Mouse (Mus musculus) MEL (cell line): Measurements from ENCODE around the gene Trim3. TPM values are rescaled to one million over a fixed set of nuclear protein-coding genes. Genes with fewer than 3 reads are reported as not detected.

ENCODE experiments used
- DNase-seq: peaks from one replicate; pipeline ENCODE4 v3.0.0; 2011; ENCODE audit warnings: low read depth, low spot score
- H3K27ac ChIP-seq: 2 replicates; pipeline ENCODE4 v1.5.1; 2012; ENCODE audit warnings: low read depth, mild to moderate bottlenecking, control low read depth, low read length, moderate library complexity; ENCODE audit not compliant: control insufficient read depth
- H3K27me3 ChIP-seq, 2 experiments: fragments of 150-350 bp in 1 of 2; sonication (generic) in 1 of 2; 2 replicates each; pipeline ENCODE4 v1.6.1; 2012; ENCODE audit warnings: low read length in 2 of 2, mild to moderate bottlenecking in 2 of 2, improper control_type of control experiment in 1 of 2, moderate library complexity in 1 of 2; ENCODE audit not compliant: insufficient read depth in 2 of 2, control insufficient read depth in 1 of 2
- H3K36me3 ChIP-seq, 2 experiments: 2 replicates each; pipeline ENCODE4 v1.6.1; 2012 to 2014; ENCODE audit warnings: low read length in 2 of 2, improper control_type of control experiment in 1 of 2, inconsistent platforms in 1 of 2, mild to moderate bottlenecking in 1 of 2; ENCODE audit not compliant: insufficient read depth in 2 of 2, control insufficient read depth in 1 of 2
- H3K4me1 ChIP-seq, 2 experiments: fragments of 150-350 bp in 1 of 2; sonication (generic) in 1 of 2; 2 replicates each; pipeline ENCODE4 v1.6.1; 2012; ENCODE audit warnings: low read length in 2 of 2, improper control_type of control experiment in 1 of 2, mild to moderate bottlenecking in 1 of 2; ENCODE audit not compliant: insufficient read depth in 2 of 2, control insufficient read depth in 1 of 2
- H3K4me3 ChIP-seq, 2 experiments: fragments of 150-350 bp in 1 of 2; sonication (generic) in 1 of 2; 2 replicates each; pipeline ENCODE4 v1.5.1; 2012; ENCODE audit warnings: low read depth in 2 of 2, low read length in 2 of 2, mild to moderate bottlenecking in 2 of 2, moderate library complexity in 2 of 2, control low read depth in 1 of 2, improper control_type of control experiment in 1 of 2; ENCODE audit not compliant: control insufficient read depth in 1 of 2, insufficient read depth in 1 of 2
- H3K79me2 ChIP-seq: 2 replicates; pipeline ENCODE4 v1.6.1; 2012; ENCODE audit warnings: mild to moderate bottlenecking, low read length, moderate library complexity; ENCODE audit not compliant: control insufficient read depth, poor library complexity, insufficient read depth
- H3K9ac ChIP-seq: 2 replicates; pipeline ENCODE4 v1.6.1; 2012; ENCODE audit warnings: low read depth, mild to moderate bottlenecking, control low read depth, low read length, moderate library complexity; ENCODE audit not compliant: control insufficient read depth, poor library complexity, severe bottlenecking
- H3K9me3 ChIP-seq: fragments of 150-350 bp; sonication (generic); replicated peaks from 2 replicates; pipeline ENCODE4 v1.6.1; 2012; ENCODE audit warnings: mild to moderate bottlenecking, low read length, improper control_type of control experiment, moderate library complexity; ENCODE audit not compliant: insufficient read depth
- CHD1 ChIP-seq: IDR thresholded peaks from 2 replicates; pipeline ENCODE4 v1.6.1; 2012; ENCODE audit warnings: low read depth, mild to moderate bottlenecking, inconsistent platforms, low read length, improper control_type of control experiment
- CHD2 ChIP-seq: IDR thresholded peaks from 2 replicates; pipeline ENCODE4 v1.6.1; 2011; ENCODE audit warnings: low read length, improper control_type of control experiment
- CTCF ChIP-seq, 3 experiments: IDR thresholded peaks in 2 of 3; conservative IDR thresholded peaks in 1 of 3; 2 replicates each; pipeline ENCODE4 v1.5.1; 2011 to 2012; ENCODE audit warnings: low read length in 3 of 3, low read depth in 2 of 3, mild to moderate bottlenecking in 2 of 3, improper control_type of control experiment in 1 of 3, inconsistent platforms in 1 of 3, mixed read lengths in 1 of 3, moderate library complexity in 1 of 3; ENCODE audit not compliant: control insufficient read depth in 1 of 3, insufficient read depth in 1 of 3, poor library complexity in 1 of 3, severe bottlenecking in 1 of 3
- ELF1 ChIP-seq: IDR thresholded peaks from 2 replicates; pipeline ENCODE4 v1.6.1; 2014; ENCODE audit warnings: low read depth, mild to moderate bottlenecking, inconsistent platforms, low read length, improper control_type of control experiment, moderate library complexity
- EP300 ChIP-seq, 2 experiments: IDR thresholded peaks; 2 replicates each; pipeline ENCODE4 v1.6.1; 2011; ENCODE audit warnings: improper control_type of control experiment in 2 of 2, low read length in 2 of 2, low read depth in 1 of 2, mild to moderate bottlenecking in 1 of 2
- GATA1 ChIP-seq: IDR thresholded peaks from 2 replicates; pipeline ENCODE4 v1.6.1; 2011; ENCODE audit warnings: low read depth, low read length, improper control_type of control experiment
- HCFC1 ChIP-seq: IDR thresholded peaks from 2 replicates; pipeline ENCODE4 v1.6.1; 2012; ENCODE audit warnings: low read depth, mild to moderate bottlenecking, inconsistent platforms, low read length, improper control_type of control experiment, moderate library complexity
- MAX ChIP-seq: IDR thresholded peaks from 2 replicates; pipeline ENCODE4 v1.6.1; 2011; ENCODE audit warnings: low read length, improper control_type of control experiment
- MAZ ChIP-seq: IDR thresholded peaks from 2 replicates; pipeline ENCODE4 v1.6.1; 2012; ENCODE audit warnings: low read depth, mild to moderate bottlenecking, inconsistent platforms, low read length, improper control_type of control experiment
- MEF2A ChIP-seq: IDR thresholded peaks from 2 replicates; pipeline ENCODE4 v1.6.1; 2014; ENCODE audit warnings: low read depth, mild to moderate bottlenecking, inconsistent platforms, low read length, improper control_type of control experiment; ENCODE audit not compliant: poor library complexity, insufficient replicate concordance, severe bottlenecking; ENCODE audit errors: extremely low read depth
- SMC3 ChIP-seq: IDR thresholded peaks from 2 replicates; pipeline ENCODE4 v1.6.1; 2011; ENCODE audit warnings: low read depth, low read length, improper control_type of control experiment
- UBTF ChIP-seq: IDR thresholded peaks from 2 replicates; pipeline ENCODE4 v1.6.1; 2012; ENCODE audit warnings: low read depth, mild to moderate bottlenecking, inconsistent platforms, low read length, improper control_type of control experiment, moderate library complexity, borderline replicate concordance; ENCODE audit not compliant: insufficient read depth
- USF1 ChIP-seq: IDR thresholded peaks from 2 replicates; pipeline ENCODE4 v1.6.1; 2014; ENCODE audit warnings: low read depth, mild to moderate bottlenecking, inconsistent platforms, low read length, improper control_type of control experiment, moderate library complexity
- ZKSCAN1 ChIP-seq: IDR thresholded peaks from 2 replicates; pipeline ENCODE4 v1.6.1; 2012; ENCODE audit warnings: low read depth, mild to moderate bottlenecking, inconsistent platforms, low read length, improper control_type of control experiment, moderate library complexity
- ZMIZ1 ChIP-seq: IDR thresholded peaks from 2 replicates; pipeline ENCODE4 v1.6.1; 2012; ENCODE audit warnings: low read depth, mild to moderate bottlenecking, inconsistent platforms, low read length, improper control_type of control experiment, moderate library complexity
- ZNF384 ChIP-seq: IDR thresholded peaks from 2 replicates; pipeline ENCODE4 v1.6.1; 2012; ENCODE audit warnings: low read depth, mild to moderate bottlenecking, inconsistent platforms, low read length, improper control_type of control experiment
- polyA plus RNA-seq, 2 experiments: library from polyadenylated mRNA; stranded (reverse) in 1 of 2; unstranded in 1 of 2; fragments of >175 nt in 1 of 2; fragments of >200 nt in 1 of 2; gene quantifications; 2 replicates each; pipeline versions ENCODE4 v1.2.1 to v1.2.4; 2012; ENCODE audit warnings: low replicate concordance in 2 of 2, low read depth in 1 of 2; ENCODE audit not compliant: insufficient read length in 2 of 2, insufficient read depth in 1 of 2, missing spikeins in 1 of 2
- total RNA-seq: library from RNA; depleted of rRNA; stranded (reverse); fragments of 300-350 nt; gene quantifications from 2 replicates; pipeline ENCODE4 v1.2.3, GENCODE M21; 2012

Gene Trim3
- total and polyA plus RNA-seq, 3 experiments: 7.0 to 15.4 TPM; not detected in 1

DNA sequence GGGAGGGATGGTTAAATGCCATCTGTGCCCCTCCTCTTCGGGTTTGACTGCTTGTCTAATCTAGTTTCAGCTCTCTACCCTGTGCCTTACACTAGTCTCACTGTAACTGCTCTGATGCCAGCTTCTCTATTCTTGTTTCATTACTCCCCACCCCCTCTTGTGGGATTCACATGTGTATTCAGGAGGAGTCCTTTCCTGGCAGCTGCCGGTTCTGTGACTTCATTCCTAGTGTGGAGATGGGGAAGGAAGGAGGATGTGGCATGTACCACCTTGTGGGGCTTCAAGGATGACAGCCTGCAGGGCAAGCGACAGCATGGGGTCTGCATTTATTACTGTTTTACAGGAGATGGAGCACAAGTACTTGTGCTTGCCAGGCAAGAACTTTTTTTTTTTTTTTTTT lies 8.6 kb upstream of the Trim3 start:
- Histone ChIP-seq H3K27ac (no peak overlapping the region), H3K4me3 (no peak overlapping the region), H3K9ac (peak overlapping the region; percentile 90; the same call in 1 of the 2 replicates), H3K27me3 (no peaks in the 10 kb centered on the region), H3K36me3 (peaks cover 0 to 19% of the 10 kb centered on the region in 2 experiments; a peak in 2 of 4 replicates), H3K79me2 (peaks cover 27% of the 10 kb centered on the region), H3K4me1 (peaks cover 2 to 17% of the 10 kb centered on the region in 2 experiments; a peak in 2 of 4 replicates), H3K9me3 (no peaks in the 10 kb centered on the region)
- DNase-seq: no peak
- TF ChIP-seq ZKSCAN1 (no peak), EP300 (IDR thresholded peaks at IDR 0.05; ENCODE audit: low read depth in 1 of 2, low read length in 2 of 2) (no peak), HCFC1 (no peak), CHD1 (no peak)

DNA sequence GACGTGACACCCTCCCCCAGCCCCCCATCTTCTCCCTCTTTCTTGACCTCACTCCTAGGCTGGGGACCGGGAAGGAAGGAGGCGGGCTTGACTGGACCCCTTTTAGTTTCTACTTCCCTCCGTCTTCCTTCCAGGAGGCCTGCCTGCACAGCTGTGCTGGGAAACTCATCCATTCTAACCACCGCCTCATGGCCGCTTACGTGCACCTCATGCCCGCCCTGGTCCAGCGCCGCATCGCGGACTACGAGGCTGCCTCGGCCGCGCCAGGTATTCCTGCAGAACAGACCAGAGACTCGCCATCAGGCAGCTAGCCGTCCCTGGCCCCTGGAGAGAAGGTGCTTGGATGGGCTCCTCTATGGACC lies 7.5 kb upstream of the Trim3 start:
- Histone ChIP-seq H3K27me3 (no peaks in the 10 kb centered on the region), H3K4me1 (peaks cover 2 to 17% of the 10 kb centered on the region in 2 experiments; a peak in 2 of 4 replicates), H3K4me3 (peak overlapping the region; percentile 84 to 89), H3K9ac (peak overlapping the region; percentile 90), H3K27ac (peak overlapping the region; percentile 86), H3K36me3 (peaks cover 0 to 19% of the 10 kb centered on the region in 2 experiments; a peak in 2 of 4 replicates), H3K9me3 (no peaks in the 10 kb centered on the region), H3K79me2 (peaks cover 27% of the 10 kb centered on the region)
- no peak for TF ChIP-seq CTCF (IDR thresholded peaks at IDR 0.05 in 2 of 3, conservative IDR thresholded peaks at IDR 0.05 in 1 of 3; ENCODE audit: control insufficient read depth in 1 of 3, insufficient read depth in 1 of 3, low read depth in 2 of 3, low read length in 3 of 3, poor library complexity in 1 of 3, severe bottlenecking in 1 of 3)
- TF ChIP-seq GATA1: no peak
- no peak for TF ChIP-seq ELF1
- no peak for TF ChIP-seq CHD2
- TF ChIP-seq UBTF: no peak
- no peak for TF ChIP-seq MEF2A
- TF ChIP-seq USF1: no peak
- no peak for TF ChIP-seq MAZ
- no peak for TF ChIP-seq SMC3
- no peak for TF ChIP-seq ZMIZ1
- no peak for TF ChIP-seq MAX
- no peak for TF ChIP-seq ZNF384
- no peak for DNase-seq
